Mouse (Mus musculus) erythroid progenitor cell, adult 5-6 weeks (primary cell): Measurements from ENCODE around the gene Rbfox2. TPM values are rescaled to one million over a fixed set of nuclear protein-coding genes. Genes with fewer than 3 reads are reported as not detected.

ENCODE experiments used
- total RNA-seq, 2 experiments: library from RNA; stranded (forward) in 1 of 2; stranded (reverse) in 1 of 2; fragments of 150-400 nt in 1 of 2; fragments of 186-747, 209-891 nt in 1 of 2; gene quantifications; 2 replicates each; pipeline versions ENCODE4 v1.2.3 to v1.2.4; 2015 to 2017; ENCODE audit warnings: low replicate concordance in 2 of 2

The Rbfox2 gene
- total RNA-seq, 2 experiments from 2014 or later = not detected

Other genes starting within 250 kb of the Rbfox2 start
- gene Apol7a, start 92.1 kb upstream of the Rbfox2 start, total RNA-seq (2015; ENCODE audit: low replicate concordance) = not detected in 2 replicates
- gene Apol7a, start 92.1 kb upstream of the Rbfox2 start, total RNA-seq (2017; ENCODE audit: low replicate concordance) = not detected in 2 replicates
- gene Apol9a, start 104.1 kb upstream of the Rbfox2 start, total RNA-seq (2015; ENCODE audit: low replicate concordance) = not detected in 2 replicates
- gene Apol9a, start 104.1 kb upstream of the Rbfox2 start, total RNA-seq (2017; ENCODE audit: low replicate concordance) = under 0.01 TPM in 1 of 2 replicates, not detected in the other
- not detected in 2 replicates for gene Apol7b, start 140.5 kb upstream of the Rbfox2 start, total RNA-seq (2015; ENCODE audit: low replicate concordance)
- not detected in 2 replicates for gene Apol7b, start 140.5 kb upstream of the Rbfox2 start, total RNA-seq (2017; ENCODE audit: low replicate concordance)
- gene Apol10a, start 170.0 kb upstream of the Rbfox2 start, total RNA-seq (2015; ENCODE audit: low replicate concordance) = 2.9 and 4.0 TPM in 2 replicates
- gene Apol10a, start 170.0 kb upstream of the Rbfox2 start, total RNA-seq (2017; ENCODE audit: low replicate concordance) = 3.1 and 7.3 TPM in 2 replicates
- gene Apol11a, start 201.3 kb upstream of the Rbfox2 start, total RNA-seq (2015; ENCODE audit: low replicate concordance) = 18.4 and 21.0 TPM in 2 replicates
- gene Apol11a, start 201.3 kb upstream of the Rbfox2 start, total RNA-seq (2017; ENCODE audit: low replicate concordance) = 75.1 and 111 TPM in 2 replicates
- 6.1 TPM in 1 of 2 replicates, not detected in the other for gene Apol7c, start 226.3 kb upstream of the Rbfox2 start, total RNA-seq (2015; ENCODE audit: low replicate concordance)
- gene Apol7c, start 226.3 kb upstream of the Rbfox2 start, total RNA-seq (2017; ENCODE audit: low replicate concordance) = 0.26 TPM in 1 of 2 replicates, not detected in the other